Mouse (Mus musculus) limb, embryonic 14.5 days (tissue): Measurements from ENCODE around the gene Ccnk. TPM values are rescaled to one million over a fixed set of nuclear protein-coding genes. Genes with fewer than 3 reads are reported as not detected.

Experiments used
- ATAC-seq: fragments of 200-750 bp; cut with Nextera tagmentation; 2 replicates; pipeline ENCODE4 v1.8.0; 2017; ENCODE audit warnings: low read depth, moderate number of reproducible peaks, moderate TSS enrichment; ENCODE audit not compliant: low FRiP score
- DNase-seq: peaks from one replicate; pipeline ENCODE4 v3.0.0-alpha.2; 2015; ENCODE audit warnings: low spot score
- H3K27ac ChIP-seq: fragments of 300-500 bp; sonication (generic); replicated peaks from 2 replicates; pipeline ENCODE4 v1.5.1; 2014; ENCODE audit warnings: low read depth, mild to moderate bottlenecking, low read length, moderate library complexity, mixed read lengths
- H3K27me3 ChIP-seq: fragments of 300-500 bp; sonication (generic); 2 replicates; pipeline ENCODE4 v1.6.1; 2014; ENCODE audit warnings: low read length, mixed read lengths; ENCODE audit not compliant: control insufficient read depth, insufficient read depth
- H3K36me3 ChIP-seq: fragments of 300-500 bp; sonication (generic); 2 replicates; pipeline ENCODE4 v1.6.1; 2014; ENCODE audit warnings: mild to moderate bottlenecking, low read length, moderate library complexity, mixed read lengths; ENCODE audit not compliant: control insufficient read depth, insufficient read depth
- H3K4me1 ChIP-seq: fragments of 300-500 bp; sonication (generic); 2 replicates; pipeline ENCODE4 v1.6.1; 2014; ENCODE audit warnings: antibody characterized with exemption, low read length, mixed read lengths; ENCODE audit not compliant: control insufficient read depth, insufficient read depth
- H3K4me2 ChIP-seq: fragments of 300-500 bp; sonication (generic); replicated peaks from 2 replicates; pipeline ENCODE4 v1.6.1; 2014; ENCODE audit warnings: low read depth, mild to moderate bottlenecking, low read length, moderate library complexity; ENCODE audit not compliant: severe bottlenecking
- H3K4me3 ChIP-seq: fragments of 300-500 bp; sonication (generic); replicated peaks from 2 replicates; pipeline ENCODE4 v1.5.1; 2014; ENCODE audit warnings: low read length
- H3K9ac ChIP-seq: fragments of 300-500 bp; sonication (generic); 2 replicates; pipeline ENCODE4 v1.6.1; 2014; ENCODE audit warnings: mild to moderate bottlenecking, low read depth, low read length, moderate library complexity; ENCODE audit not compliant: severe bottlenecking
- H3K9me3 ChIP-seq: fragments of 300-500 bp; sonication (generic); 2 replicates; pipeline ENCODE4 v1.6.1; 2016; ENCODE audit warnings: low read length; ENCODE audit not compliant: control insufficient read depth
- POLR2A ChIP-seq: fragments of 200-500 bp; IDR thresholded peaks from 2 replicates; pipeline ENCODE4 v1.8.0; 2012; ENCODE audit warnings: inconsistent platforms, mild to moderate bottlenecking, moderate library complexity, borderline replicate concordance; ENCODE audit not compliant: insufficient read depth, insufficient read length; ENCODE audit errors: extremely low read depth
- WGBS: fragments of 180-500 bp; shearing (Covaris S2); extraction: QIAGEN DNeasy Blood & Tissue Kit; methylation state at CpG from one replicate; pipeline ENCODE4 v1.1.7; 2014; 5-methylcytosine and 5-hydroxymethylcytosine counted together
- polyA plus RNA-seq, 2 experiments: library from polyadenylated mRNA; depleted of rRNA in 1 of 2; stranded (reverse) in 1 of 2; unstranded in 1 of 2; fragments of >200 nt; fragmentation: Nextera tagmentation in 1 of 2; extraction: Ambion mirVana in 1 of 2; gene quantifications; 2 replicates each; pipeline versions ENCODE4 v1.2.1 to v1.2.3; 2012 to 2014

Ccnk gene
- polyA plus RNA-seq, 2 experiments = 6.0 to 37.7 TPM

DNA sequence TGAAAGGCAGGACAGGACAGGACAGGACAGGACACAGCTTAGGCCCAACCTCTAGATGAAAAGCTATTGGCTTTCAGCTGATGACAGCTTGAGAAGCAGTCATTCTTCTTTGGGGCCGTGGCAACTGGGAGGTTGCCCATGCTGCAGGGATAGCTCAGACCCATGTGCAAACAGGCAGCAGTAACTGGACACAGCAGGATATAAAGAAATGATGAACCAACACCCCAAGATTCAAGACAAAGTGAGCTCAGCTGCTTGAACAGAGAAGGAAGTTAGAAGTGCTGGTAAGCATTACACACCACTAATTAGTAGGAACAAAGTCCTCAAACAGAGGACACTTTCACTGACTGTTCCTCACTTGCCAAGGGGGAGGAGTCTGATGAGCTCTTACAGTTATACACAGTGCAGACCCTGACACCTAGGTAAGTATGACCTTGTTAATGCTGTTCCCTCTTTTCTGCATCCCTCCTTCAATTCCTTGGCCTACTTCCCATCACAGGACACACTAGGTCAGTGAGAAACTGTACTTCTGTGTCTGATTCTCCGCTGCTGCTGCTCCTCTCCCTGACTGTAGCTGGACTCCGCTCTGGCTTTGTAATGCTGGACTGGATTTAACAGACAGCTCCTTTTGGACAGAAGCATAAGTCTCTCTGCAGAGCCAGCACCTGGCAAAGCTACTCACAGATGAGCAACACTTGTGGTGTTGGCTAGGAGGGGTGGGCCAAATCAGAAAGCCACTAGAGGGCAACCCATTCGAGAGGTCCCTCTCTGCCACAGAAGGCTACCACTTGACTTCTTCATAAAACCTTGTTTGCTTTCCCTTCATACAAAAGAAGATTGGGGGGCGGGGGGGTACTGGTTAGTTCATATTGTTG, 35.5 kb upstream of the Ccnk start:
- no peak for ATAC-seq

DNA sequence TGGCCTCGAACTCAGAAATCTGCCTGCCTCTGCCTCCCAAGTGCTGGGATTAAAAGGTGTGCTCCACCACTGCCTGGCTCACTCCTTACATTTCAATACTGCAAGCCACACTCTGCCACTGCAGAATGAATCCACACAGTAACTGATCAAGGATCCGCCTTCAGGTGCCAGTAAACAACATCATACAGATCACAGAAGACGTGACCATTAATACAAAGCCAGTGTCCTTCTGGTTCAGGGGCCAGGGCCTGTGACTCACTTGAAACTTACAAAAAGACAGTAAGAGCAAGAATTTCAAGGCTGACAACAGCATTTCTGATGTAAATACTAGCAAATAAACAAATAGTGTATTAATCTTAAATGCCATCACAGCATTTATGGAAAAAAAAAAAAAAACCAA, 34.2 kb upstream of the Ccnk start:
- Histone ChIP-seq H3K4me3 (no peak overlapping the region), H3K27me3 (no peaks in the 10 kb centered on the region), H3K9ac (no peak overlapping the region), H3K4me1 (no peaks in the 10 kb centered on the region), H3K36me3 (peaks cover 50% of the 10 kb centered on the region), H3K4me2 (no peak overlapping the region), H3K9me3 (no peaks in the 10 kb centered on the region), H3K27ac (no peak overlapping the region)
- DNase-seq (no peak), ATAC-seq (no peak)
- no peak for TF ChIP-seq POLR2A
- WGBS = 97% methylated on average over 3 of the region's 3 CpGs

More for the DNA sequence above, 35.5 kb upstream of the Ccnk start:
- no peaks in the 10 kb centered on the region for H3K4me1 ChIP-seq
- H3K9ac ChIP-seq = no peak overlapping the region
- H3K4me3 ChIP-seq = no peak overlapping the region
- no peaks in the 10 kb centered on the region for H3K27me3 ChIP-seq
- 86% methylated on average over 5 of the region's 5 CpGs for WGBS
- TF ChIP-seq POLR2A = no peak
- no peak overlapping the region for H3K4me2 ChIP-seq
- H3K27ac ChIP-seq = no peak overlapping the region
- DNase-seq = no peak
- H3K9me3 ChIP-seq = no peaks in the 10 kb centered on the region
- H3K36me3 ChIP-seq = peaks cover 50% of the 10 kb centered on the region

DNA sequence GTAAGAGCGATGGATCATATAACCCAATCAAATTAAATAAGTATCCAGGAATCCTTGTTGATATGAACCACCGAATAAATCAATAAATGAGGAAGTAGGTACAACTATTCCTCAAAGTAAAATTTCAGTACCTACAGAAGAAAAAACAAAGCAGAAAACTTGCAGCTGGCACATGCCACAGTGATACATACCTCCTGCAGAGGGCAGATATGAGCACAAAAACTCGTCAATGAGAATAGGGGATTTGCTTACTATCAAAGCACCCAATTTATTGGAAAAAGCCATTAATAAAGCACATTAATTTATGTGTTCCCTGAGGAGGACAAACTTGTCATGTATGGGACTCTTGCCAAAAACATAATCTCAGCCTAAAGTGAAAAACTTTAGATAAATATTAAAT, 29.6 kb upstream of the Ccnk start:
- H3K27me3 ChIP-seq = no peaks in the 10 kb centered on the region
- no peaks in the 10 kb centered on the region for H3K9me3 ChIP-seq
- ATAC-seq (no peak), DNase-seq (no peak)
- 79% methylated on average over 3 of the region's 3 CpGs for WGBS
- no peaks in the 10 kb centered on the region for H3K4me1 ChIP-seq
- H3K27ac ChIP-seq = no peak overlapping the region
- H3K36me3 ChIP-seq = peaks cover 64% of the 10 kb centered on the region
- no peak overlapping the region for H3K4me2 ChIP-seq
- no peak for TF ChIP-seq POLR2A
- no peak overlapping the region for H3K4me3 ChIP-seq
- H3K9ac ChIP-seq = no peak overlapping the region

DNA sequence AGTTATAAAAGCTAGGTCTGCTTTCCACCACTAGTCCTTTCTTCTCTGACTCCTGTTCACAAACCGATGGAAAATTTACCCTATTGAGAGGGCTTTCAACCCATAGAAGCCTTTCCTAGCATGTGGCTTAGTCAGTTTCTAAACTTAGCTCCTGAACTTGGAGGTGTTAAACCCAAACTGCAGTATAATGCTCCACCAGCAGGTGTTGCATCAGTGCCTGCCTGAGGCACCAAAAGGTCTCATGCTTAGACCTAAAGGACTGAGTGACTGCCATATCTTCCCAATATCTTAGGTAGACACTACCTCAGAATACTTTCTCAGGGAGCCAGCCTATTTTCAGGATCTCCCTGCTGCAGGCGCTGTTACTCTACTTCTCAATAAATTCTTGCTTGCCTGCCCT, 26.6 kb upstream of the Ccnk start:
- Histone ChIP-seq H3K36me3 (peaks cover 68% of the 10 kb centered on the region), H3K27me3 (no peaks in the 10 kb centered on the region), H3K27ac (no peak overlapping the region), H3K4me2 (no peak overlapping the region), H3K4me1 (no peaks in the 10 kb centered on the region), H3K9me3 (no peaks in the 10 kb centered on the region), H3K4me3 (no peak overlapping the region), H3K9ac (no peak overlapping the region)
- TF ChIP-seq POLR2A = no peak
- no peak for DNase-seq
- ATAC-seq = no peak
- WGBS = 94% methylated on average over 2 of the region's 2 CpGs

DNA sequence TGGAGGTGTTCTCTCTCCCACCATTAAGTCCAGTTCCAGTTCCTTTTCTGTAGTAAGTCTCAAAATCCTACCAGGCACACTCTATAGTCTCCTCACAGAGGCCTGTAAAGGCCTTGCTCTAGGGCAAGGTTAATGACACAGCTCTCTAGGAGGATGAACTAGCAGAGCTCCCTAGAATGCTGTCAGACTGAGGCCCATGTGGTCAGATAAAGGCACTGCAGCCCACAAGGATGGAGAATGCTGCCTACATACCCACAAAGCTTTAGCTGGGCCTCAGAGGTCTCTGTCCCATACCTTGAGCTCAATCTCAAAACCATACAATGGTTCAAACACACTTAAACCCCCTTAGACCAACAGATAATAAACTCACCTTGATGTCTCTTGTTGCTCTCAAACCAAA, 19.5 kb upstream of the Ccnk start:
- H3K4me1 ChIP-seq = no peaks in the 10 kb centered on the region
- H3K27ac ChIP-seq = no peak overlapping the region
- TF ChIP-seq POLR2A = no peak
- ATAC-seq = no peak
- H3K36me3 ChIP-seq = peaks cover 67% of the 10 kb centered on the region
- H3K4me3 ChIP-seq = no peak overlapping the region
- no peaks in the 10 kb centered on the region for H3K9me3 ChIP-seq
- H3K9ac ChIP-seq = no peak overlapping the region
- no peaks in the 10 kb centered on the region for H3K27me3 ChIP-seq
- no peak overlapping the region for H3K4me2 ChIP-seq
- no peak for DNase-seq

DNA sequence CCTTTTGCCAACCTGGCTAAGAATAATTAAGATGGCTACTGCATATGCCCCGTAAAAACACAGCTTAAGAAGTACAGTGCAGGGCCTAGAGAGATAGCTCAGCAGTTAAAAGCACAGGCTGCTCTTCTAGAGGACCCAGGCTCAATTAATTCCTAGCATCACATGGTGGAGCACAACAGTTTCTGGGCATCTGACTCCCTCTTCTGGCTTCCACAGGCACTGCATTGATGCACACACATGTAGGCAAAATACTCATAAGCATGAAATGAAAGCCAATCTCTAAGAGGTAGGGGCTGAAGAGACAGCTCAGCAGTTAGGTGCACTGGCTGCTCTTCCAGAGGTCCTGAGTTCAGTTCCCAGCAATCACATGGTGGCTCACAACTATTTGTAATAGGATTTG, 17.3 kb upstream of the Ccnk start:
- no peaks in the 10 kb centered on the region for H3K4me1 ChIP-seq
- no peak overlapping the region for H3K9ac ChIP-seq
- H3K36me3 ChIP-seq = peaks cover 50% of the 10 kb centered on the region
- no peak for ATAC-seq
- H3K9me3 ChIP-seq = no peaks in the 10 kb centered on the region
- DNase-seq = no peak
- no peak for TF ChIP-seq POLR2A
- no peak overlapping the region for H3K4me2 ChIP-seq
- WGBS = 88% methylated on average over 1 of the region's 1 CpGs
- no peaks in the 10 kb centered on the region for H3K27me3 ChIP-seq
- H3K4me3 ChIP-seq = no peak overlapping the region
- H3K27ac ChIP-seq = no peak overlapping the region
